Mouse (Mus musculus): ENCODE measurements at regions not wholly inside any gene's neighbourhood (a gene's known extent, or its start where the extent isn't known, plus 50 kb on each side); places are given as distances from the start of the nearest gene placed in this dataset.

DNA sequence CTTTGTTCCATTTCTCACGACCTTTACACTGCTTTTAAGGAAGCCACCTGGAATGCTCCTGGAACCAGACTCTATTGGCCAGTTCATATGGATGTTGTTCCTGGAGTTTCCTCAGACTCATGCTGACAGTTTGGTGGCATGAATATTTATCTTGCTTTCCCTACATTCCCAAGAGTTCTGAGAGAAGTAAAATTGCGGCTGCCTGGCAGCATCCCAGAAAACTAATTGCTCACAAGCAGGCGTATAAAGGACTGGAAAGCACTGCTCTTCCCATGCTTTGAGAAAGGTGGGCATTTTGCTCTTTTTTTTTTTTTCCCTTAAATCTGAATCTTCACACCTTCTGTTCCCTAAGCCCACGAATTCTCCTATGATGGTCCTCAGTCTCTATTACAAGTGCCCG lies 283.7 kb upstream of the Ano5 start:
- no peaks in the 10 kb centered on the region for H3K27me3 ChIP-seq
- ATAC-seq (ENCODE audit: borderline replicate concordance, extremely low read depth, low FRiP score, low TSS enrichment) = no peak
- H3K4me2 ChIP-seq = no peak overlapping the region
- H3K4me3 ChIP-seq = no peak overlapping the region
- 61% methylated on average over 5 of the region's 5 CpGs for WGBS
- no peaks in the 10 kb centered on the region for H3K4me1 ChIP-seq
- H3K9ac ChIP-seq = no peak overlapping the region
- H3K36me3 ChIP-seq = no peaks in the 10 kb centered on the region
- H3K9me3 ChIP-seq = no peaks in the 10 kb centered on the region
- H3K27ac ChIP-seq = no peak overlapping the region

DNA sequence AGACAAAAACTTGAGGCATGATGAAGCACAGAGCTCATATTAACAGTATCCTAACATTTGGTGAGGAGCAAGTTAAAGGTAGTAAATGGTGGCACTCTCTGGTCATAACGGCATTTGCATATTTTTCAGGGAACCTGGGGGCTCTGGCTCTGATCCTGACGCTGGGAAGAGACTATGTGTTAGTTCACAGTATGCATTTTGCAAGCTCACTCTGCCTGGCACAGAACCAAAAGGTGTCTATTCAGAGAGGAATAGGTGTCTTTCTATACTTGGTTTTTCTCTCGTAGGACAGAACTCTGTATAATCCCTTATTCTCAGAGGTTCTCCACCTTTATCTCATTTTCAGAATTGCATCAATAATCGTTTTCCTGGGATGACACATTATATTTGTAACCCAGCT lies 276.2 kb upstream of the Ano5 start:
- no peak overlapping the region for H3K4me2 ChIP-seq
- no peaks in the 10 kb centered on the region for H3K4me1 ChIP-seq
- no peak for ATAC-seq (ENCODE audit: borderline replicate concordance, extremely low read depth, low FRiP score, low TSS enrichment)
- H3K9ac ChIP-seq = no peak overlapping the region
- H3K4me3 ChIP-seq = no peak overlapping the region
- no peaks in the 10 kb centered on the region for H3K36me3 ChIP-seq
- no peaks in the 10 kb centered on the region for H3K27me3 ChIP-seq
- H3K9me3 ChIP-seq = no peaks in the 10 kb centered on the region
- 62% methylated on average over 4 of the region's 4 CpGs for WGBS
- H3K27ac ChIP-seq = no peak overlapping the region

DNA sequence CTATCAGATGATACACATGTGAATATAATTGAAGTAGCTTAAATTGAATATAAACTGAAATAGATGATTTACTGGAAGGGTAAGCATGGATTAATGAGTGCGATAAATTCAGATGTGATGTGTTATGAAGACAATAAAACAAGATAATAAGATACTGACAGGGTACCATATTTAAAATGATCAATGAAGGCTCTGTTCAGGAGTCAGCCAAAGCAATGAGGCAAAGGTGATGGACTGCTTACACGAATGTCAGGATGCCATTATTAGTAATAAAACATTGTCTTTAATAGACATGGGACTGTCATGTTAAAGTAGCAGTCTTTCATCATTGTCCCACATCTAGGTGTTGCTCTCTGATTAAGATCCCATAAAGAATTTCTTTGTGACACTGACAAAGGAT lies 263.1 kb upstream of the Ano5 start:
- Histone ChIP-seq H3K36me3 (no peaks in the 10 kb centered on the region), H3K9me3 (no peaks in the 10 kb centered on the region), H3K4me1 (no peaks in the 10 kb centered on the region), H3K27ac (no peak overlapping the region), H3K9ac (no peak overlapping the region), H3K27me3 (no peaks in the 10 kb centered on the region), H3K4me3 (no peak overlapping the region), H3K4me2 (no peak overlapping the region)
- ATAC-seq (ENCODE audit: borderline replicate concordance, extremely low read depth, low FRiP score, low TSS enrichment) = no peak
- 70% methylated on average over 2 of the region's 2 CpGs for WGBS

DNA sequence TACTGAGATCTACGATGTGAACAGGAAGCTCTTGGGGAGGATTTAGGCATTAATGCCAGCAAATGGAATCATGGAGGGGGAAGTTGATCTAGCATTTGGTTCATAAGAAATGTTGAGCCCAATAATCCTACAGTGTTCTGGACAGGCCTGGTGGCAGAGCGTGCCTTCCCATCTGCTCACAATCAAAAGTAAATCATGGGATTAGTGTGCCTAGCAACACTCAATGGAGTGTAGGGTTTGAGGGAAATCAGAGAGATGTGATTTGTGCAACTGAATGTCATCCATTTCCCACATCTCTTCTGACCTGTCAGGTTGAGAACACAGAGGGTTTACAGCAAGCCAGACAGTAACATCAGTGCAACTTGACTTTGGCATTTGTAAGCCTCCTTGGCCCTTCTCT lies 256.4 kb upstream of the Ano5 start:
- Histone ChIP-seq H3K9ac (no peak overlapping the region), H3K9me3 (no peaks in the 10 kb centered on the region), H3K36me3 (no peaks in the 10 kb centered on the region), H3K27me3 (no peaks in the 10 kb centered on the region), H3K27ac (no peak overlapping the region), H3K4me2 (no peak overlapping the region), H3K4me1 (no peaks in the 10 kb centered on the region), H3K4me3 (no peak overlapping the region)
- ATAC-seq (ENCODE audit: borderline replicate concordance, extremely low read depth, low FRiP score, low TSS enrichment) = no peak
- WGBS = 64% methylated on average over 2 of the region's 2 CpGs

DNA sequence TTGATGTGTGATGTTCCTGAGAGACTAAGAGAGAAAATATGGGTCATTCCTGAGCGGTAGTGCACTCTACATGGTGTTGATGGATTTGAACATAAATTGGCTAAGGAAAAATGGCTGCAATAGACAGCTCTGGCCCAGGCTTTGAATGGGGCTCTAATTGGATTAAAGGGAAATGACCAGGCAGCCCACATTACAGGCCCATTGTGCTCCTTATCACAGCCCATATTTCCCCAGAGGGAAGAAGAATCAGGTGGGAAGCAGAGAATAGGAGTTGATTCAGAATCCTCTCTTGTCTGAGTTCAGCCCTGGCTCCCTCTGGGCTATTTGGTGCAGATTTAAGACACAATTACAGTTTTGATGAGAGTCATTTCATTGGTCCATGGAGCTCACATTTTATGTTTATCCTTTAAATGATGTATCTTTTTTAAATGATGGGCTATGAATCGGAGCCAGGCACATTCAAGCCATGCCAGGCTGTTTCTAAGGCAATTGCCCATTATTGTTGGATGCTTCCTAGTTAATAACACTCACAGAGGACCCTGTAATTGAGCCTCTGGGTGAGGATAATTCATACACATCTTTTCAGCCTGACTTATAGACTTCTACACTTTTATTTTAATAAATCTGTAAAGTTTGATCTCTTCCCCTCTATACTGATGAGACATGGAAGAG lies 251.5 kb upstream of the Ano5 start:
- Histone ChIP-seq H3K9me3 (no peaks in the 10 kb centered on the region), H3K27ac (no peak overlapping the region), H3K4me1 (no peaks in the 10 kb centered on the region), H3K4me3 (no peak overlapping the region), H3K36me3 (no peaks in the 10 kb centered on the region), H3K4me2 (no peak overlapping the region), H3K27me3 (no peaks in the 10 kb centered on the region), H3K9ac (no peak overlapping the region)
- ATAC-seq (ENCODE audit: borderline replicate concordance, extremely low read depth, low FRiP score, low TSS enrichment) = no peak
- WGBS = 58% methylated on average over 2 of the region's 2 CpGs

DNA sequence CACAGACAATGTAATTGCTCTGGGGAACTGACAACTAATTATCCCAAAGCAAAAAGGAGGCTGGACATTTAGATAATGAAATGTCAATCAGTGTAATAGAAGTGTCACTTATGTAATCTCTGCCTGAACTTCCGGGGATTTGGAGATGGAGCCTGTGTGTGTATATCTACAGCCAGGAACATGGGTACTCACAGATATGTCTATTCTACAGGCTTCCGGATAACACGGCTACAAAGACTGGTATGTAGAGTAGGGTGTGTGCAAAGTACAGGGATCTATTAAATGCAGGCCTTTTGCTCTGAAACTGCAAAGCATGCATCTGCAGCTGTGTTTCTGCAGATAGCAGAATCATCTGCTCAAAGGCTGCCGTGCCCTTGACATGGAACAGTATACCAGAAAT lies 246.7 kb upstream of the Ano5 start:
- Histone ChIP-seq H3K36me3 (no peaks in the 10 kb centered on the region), H3K27ac (no peak overlapping the region), H3K27me3 (no peaks in the 10 kb centered on the region), H3K4me3 (no peak overlapping the region), H3K4me2 (no peak overlapping the region), H3K9ac (no peak overlapping the region), H3K9me3 (no peaks in the 10 kb centered on the region), H3K4me1 (no peaks in the 10 kb centered on the region)
- 65% methylated on average over 4 of the region's 4 CpGs for WGBS
- no peak for ATAC-seq (ENCODE audit: borderline replicate concordance, extremely low read depth, low FRiP score, low TSS enrichment)

DNA sequence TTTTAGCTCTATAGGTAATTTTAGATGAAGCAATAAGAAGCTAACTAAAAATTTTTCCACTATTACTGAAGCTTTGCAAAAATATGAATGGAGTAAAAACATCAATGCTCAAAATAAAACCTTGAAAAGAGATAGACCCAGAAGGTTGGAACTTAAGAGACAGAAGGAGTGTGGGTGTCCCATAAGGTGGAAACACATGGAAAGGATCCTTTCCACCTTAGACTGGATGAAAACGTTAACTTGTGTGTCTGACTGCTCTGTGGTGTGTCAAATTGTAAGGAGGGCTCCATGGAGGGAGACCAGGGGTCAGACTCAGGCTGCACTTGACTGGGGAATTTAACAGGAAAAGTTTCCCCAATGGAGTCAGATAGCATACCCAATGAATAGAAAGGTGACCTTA lies 244.9 kb upstream of the Ano5 start:
- no peaks in the 10 kb centered on the region for H3K36me3 ChIP-seq
- 51% methylated on average over 1 of the region's 1 CpGs for WGBS
- no peak overlapping the region for H3K27ac ChIP-seq
- no peak overlapping the region for H3K4me3 ChIP-seq
- H3K4me1 ChIP-seq = no peaks in the 10 kb centered on the region
- no peak for ATAC-seq (ENCODE audit: borderline replicate concordance, extremely low read depth, low FRiP score, low TSS enrichment)
- H3K4me2 ChIP-seq = no peak overlapping the region
- no peaks in the 10 kb centered on the region for H3K9me3 ChIP-seq
- H3K27me3 ChIP-seq = no peaks in the 10 kb centered on the region
- no peak overlapping the region for H3K9ac ChIP-seq

DNA sequence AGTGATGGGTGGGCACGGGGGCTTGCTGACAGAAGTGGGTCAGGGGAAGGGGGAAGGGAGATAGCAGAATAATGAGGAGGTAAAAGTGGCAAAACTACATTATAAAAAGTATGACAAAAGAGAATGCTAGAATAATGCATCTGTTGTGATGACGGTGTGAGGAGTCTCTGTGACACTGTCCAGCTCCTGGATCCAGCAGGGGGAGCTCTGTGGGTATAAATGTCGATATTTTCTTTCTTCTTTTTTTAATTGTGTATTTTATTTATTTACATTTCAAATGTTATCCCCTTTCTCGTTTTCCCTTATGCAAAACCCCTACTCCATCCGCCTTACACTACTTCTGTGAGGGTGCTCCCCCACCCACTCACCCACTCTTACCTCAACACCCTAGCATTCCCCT lies 243.9 kb upstream of the Ano5 start:
- Histone ChIP-seq H3K36me3 (no peaks in the 10 kb centered on the region), H3K4me1 (no peaks in the 10 kb centered on the region), H3K4me3 (no peak overlapping the region), H3K27ac (no peak overlapping the region), H3K27me3 (no peaks in the 10 kb centered on the region), H3K9me3 (no peaks in the 10 kb centered on the region), H3K9ac (no peak overlapping the region), H3K4me2 (no peak overlapping the region)
- 54% methylated on average over 5 of the region's 5 CpGs for WGBS
- ATAC-seq (ENCODE audit: borderline replicate concordance, extremely low read depth, low FRiP score, low TSS enrichment) = no peak

DNA sequence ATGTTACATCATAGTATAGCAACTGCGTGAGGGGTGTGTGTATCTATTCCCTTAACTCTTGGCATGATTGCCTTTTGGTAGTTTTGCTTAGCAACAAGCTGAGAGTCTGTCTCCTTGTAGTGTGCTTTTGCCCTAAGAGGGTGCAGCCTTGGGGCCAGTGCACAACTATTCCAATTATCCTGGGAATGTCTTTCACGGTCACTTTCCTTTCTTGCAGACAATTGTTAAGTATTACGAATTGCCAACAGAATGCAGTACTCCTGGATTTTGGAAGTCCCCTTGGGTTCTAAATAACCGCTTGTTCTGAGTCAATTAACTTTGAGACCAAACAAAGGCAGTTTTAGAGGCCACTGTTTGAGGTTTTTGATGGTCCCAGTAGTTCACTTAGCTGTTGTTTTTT lies 242.1 kb upstream of the Ano5 start:
- Histone ChIP-seq H3K9ac (no peak overlapping the region), H3K36me3 (no peaks in the 10 kb centered on the region), H3K4me3 (no peak overlapping the region), H3K4me1 (no peaks in the 10 kb centered on the region), H3K9me3 (no peaks in the 10 kb centered on the region), H3K4me2 (no peak overlapping the region), H3K27ac (no peak overlapping the region), H3K27me3 (no peaks in the 10 kb centered on the region)
- WGBS = 45% methylated on average over 4 of the region's 4 CpGs
- no peak for ATAC-seq (ENCODE audit: borderline replicate concordance, extremely low read depth, low FRiP score, low TSS enrichment)

DNA sequence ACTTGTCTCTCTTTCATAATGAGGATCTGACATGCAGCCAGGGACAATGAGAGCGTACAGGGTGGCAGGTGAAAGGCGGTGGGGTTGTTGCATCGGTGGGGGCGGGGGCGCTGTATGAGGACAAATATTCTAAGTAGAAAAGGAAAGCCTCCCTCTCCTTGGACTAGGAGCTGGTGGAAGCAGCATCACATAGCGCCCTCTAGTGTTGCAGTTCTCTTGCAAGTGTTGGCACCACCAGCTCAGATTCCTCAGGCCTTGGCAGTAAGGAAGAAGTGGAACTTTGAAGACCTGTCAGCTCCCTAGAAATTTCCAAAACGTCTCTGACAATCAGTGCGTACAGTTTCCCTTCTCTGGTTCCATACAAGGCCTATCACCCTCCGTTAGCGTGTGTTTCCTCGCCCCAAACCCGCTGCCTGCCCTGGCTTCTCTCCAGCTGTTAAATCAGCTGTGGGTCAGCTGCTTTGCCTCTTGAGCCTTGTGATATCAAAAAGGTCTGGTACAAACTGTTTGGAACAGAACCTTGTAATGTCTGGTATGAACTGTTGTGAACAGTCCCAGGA lies 240.2 kb upstream of the Ano5 start:
- H3K9ac ChIP-seq = no peak overlapping the region
- no peak overlapping the region for H3K4me2 ChIP-seq
- H3K36me3 ChIP-seq = no peaks in the 10 kb centered on the region
- 65% methylated on average over 12 of the region's 12 CpGs for WGBS
- H3K27ac ChIP-seq = no peak overlapping the region
- H3K4me1 ChIP-seq = no peaks in the 10 kb centered on the region
- H3K27me3 ChIP-seq = no peaks in the 10 kb centered on the region
- no peaks in the 10 kb centered on the region for H3K9me3 ChIP-seq
- no peak for ATAC-seq (ENCODE audit: borderline replicate concordance, extremely low read depth, low FRiP score, low TSS enrichment)
- H3K4me3 ChIP-seq = no peak overlapping the region

DNA sequence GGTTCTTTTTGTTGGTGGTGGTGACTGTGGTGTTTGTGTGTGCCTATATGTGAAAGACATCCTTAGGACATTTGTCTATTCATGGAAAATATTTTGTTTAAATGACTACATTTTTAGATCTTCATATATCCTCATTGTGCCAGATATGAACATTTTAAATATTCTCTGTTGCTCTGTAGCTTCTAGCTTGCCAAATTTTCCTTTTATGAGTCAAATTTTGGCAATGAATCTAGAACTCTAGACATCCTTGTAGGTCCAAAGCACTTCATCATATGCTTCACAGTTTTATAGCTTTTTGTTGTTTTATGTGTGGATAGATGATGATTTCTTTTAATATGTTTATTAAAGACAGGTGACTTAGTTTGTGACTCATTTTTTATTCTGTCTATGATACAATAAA lies 229.4 kb upstream of the Ano5 start:
- H3K4me3 ChIP-seq = no peak overlapping the region
- no peaks in the 10 kb centered on the region for H3K4me1 ChIP-seq
- no peaks in the 10 kb centered on the region for H3K36me3 ChIP-seq
- ATAC-seq (ENCODE audit: borderline replicate concordance, extremely low read depth, low FRiP score, low TSS enrichment) = no peak
- no peak overlapping the region for H3K4me2 ChIP-seq
- no peaks in the 10 kb centered on the region for H3K27me3 ChIP-seq
- no peaks in the 10 kb centered on the region for H3K9me3 ChIP-seq
- no peak overlapping the region for H3K27ac ChIP-seq
- H3K9ac ChIP-seq = no peak overlapping the region

DNA sequence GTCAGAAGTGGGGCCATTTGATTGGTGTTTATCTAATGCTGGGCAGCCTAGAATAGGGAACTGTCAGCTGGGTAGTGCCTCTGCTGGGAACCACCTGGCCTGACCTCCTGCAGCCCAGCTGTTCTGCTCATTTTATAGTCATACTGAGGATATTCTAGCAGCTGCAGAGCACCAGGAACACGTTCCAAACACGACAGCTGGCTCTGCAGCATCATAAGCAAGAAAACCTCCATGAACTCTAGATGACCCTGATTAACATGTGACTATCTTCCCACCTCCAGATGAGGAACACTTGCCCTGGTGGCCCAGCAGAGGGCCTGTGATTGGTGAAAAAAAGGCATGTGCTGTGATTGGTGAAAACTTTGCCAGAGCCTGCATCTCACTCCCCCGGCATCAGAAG lies 210.6 kb upstream of the Ano5 start:
- WGBS = 8% methylated on average over 3 of the region's 3 CpGs
- Histone ChIP-seq H3K9ac (no peak overlapping the region), H3K4me1 (0 out of 2 replicates have a peak, but pooled peaks cover 6% of the 10 kb centered on the region), H3K9me3 (no peaks in the 10 kb centered on the region), H3K36me3 (no peaks in the 10 kb centered on the region), H3K27ac (no peak overlapping the region), H3K27me3 (no peaks in the 10 kb centered on the region), H3K4me2 (no peak overlapping the region), H3K4me3 (no peak overlapping the region)
- ATAC-seq (ENCODE audit: borderline replicate concordance, extremely low read depth, low FRiP score, low TSS enrichment) = peak; percentile 96

DNA sequence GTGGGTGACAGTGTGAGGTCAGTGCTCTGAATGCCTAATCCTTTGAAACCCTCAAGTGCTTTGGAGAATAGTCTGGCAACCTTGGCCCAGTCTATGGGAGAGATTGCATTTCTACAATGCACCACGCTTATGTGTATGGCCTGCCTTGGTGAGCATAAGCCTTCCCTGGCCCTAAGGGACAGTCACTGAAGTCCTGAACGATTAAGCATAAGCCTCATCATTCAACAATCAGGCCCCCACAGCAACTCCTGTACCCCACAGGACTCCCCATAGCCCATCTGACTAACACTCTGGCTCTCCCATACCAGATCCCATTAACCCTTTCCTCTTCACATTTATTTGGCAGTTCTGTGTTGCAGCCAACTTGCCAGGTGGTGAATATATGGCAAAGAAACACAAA lies 203.1 kb upstream of the Ano5 start:
- no peak overlapping the region for H3K9ac ChIP-seq
- WGBS = 67% methylated on average over 2 of the region's 2 CpGs
- H3K9me3 ChIP-seq = no peaks in the 10 kb centered on the region
- no peak overlapping the region for H3K4me3 ChIP-seq
- H3K27me3 ChIP-seq = no peaks in the 10 kb centered on the region
- no peak overlapping the region for H3K4me2 ChIP-seq
- no peaks in the 10 kb centered on the region for H3K4me1 ChIP-seq
- ATAC-seq (ENCODE audit: borderline replicate concordance, extremely low read depth, low FRiP score, low TSS enrichment) = no peak
- no peak overlapping the region for H3K27ac ChIP-seq
- no peaks in the 10 kb centered on the region for H3K36me3 ChIP-seq
